Mouse (Mus musculus) kidney, adult 2 months (tissue): ENCODE data around the gene Cxcl10. TPM values are rescaled to one million over a fixed set of nuclear protein-coding genes. Genes with fewer than 3 reads are reported as not detected.
A peak's percentile ranks its signal among the peaks of the same experiment; 100 is the strongest.

Source experiments
- DNase-seq: peaks from one replicate; pipeline ENCODE4 v3.0.0; 2021
- H3K27ac ChIP-seq: fragments of 200-500 bp; 2 replicates; pipeline ENCODE4 v1.5.1; 2012; ENCODE audit warnings: low read depth, low read length, control low read depth, inconsistent platforms; ENCODE audit not compliant: insufficient read depth
- H3K27me3 ChIP-seq: fragments of 200-500 bp; replicated peaks from 2 replicates; pipeline ENCODE4 v1.6.1; 2012; ENCODE audit warnings: mild to moderate bottlenecking, moderate library complexity, low read length, inconsistent platforms; ENCODE audit not compliant: control insufficient read depth, insufficient read depth
- H3K36me3 ChIP-seq: fragments of 200-500 bp; 2 replicates; pipeline ENCODE4 v1.6.1; 2012; ENCODE audit warnings: mild to moderate bottlenecking, moderate library complexity, low read length, inconsistent platforms; ENCODE audit not compliant: control insufficient read depth, insufficient read depth
- H3K4me1 ChIP-seq: fragments of 200-500 bp; 2 replicates; pipeline ENCODE4 v1.6.1; 2011; ENCODE audit warnings: low read length; ENCODE audit not compliant: control insufficient read depth, insufficient read depth
- H3K4me3 ChIP-seq: fragments of 200-500 bp; 2 replicates; pipeline ENCODE4 v1.5.1; 2011; ENCODE audit warnings: mild to moderate bottlenecking, low read depth, low read length, control low read depth; ENCODE audit not compliant: insufficient read depth
- CTCF ChIP-seq: fragments of 200-500 bp; conservative IDR thresholded peaks from 2 replicates; pipeline ENCODE4 v1.5.1; 2011; ENCODE audit warnings: low read depth, mild to moderate bottlenecking, control low read depth, low read length, moderate library complexity, mixed read lengths; ENCODE audit not compliant: insufficient read depth, insufficient read length
- POLR2A ChIP-seq: fragments of 200-500 bp; IDR thresholded peaks from one replicate; pipeline ENCODE4 v1.6.1; 2011; ENCODE audit warnings: low read depth, low read length, control low read depth
- WGBS: fragments of 180-500 bp; shearing (Covaris S2); methylation state at CpG from one replicate; pipeline ENCODE4 v1.1.7; 2018; 5-methylcytosine and 5-hydroxymethylcytosine counted together
- polyA plus RNA-seq: library from polyadenylated mRNA; depleted of rRNA; stranded (reverse); fragments of >200 nt; gene quantifications from 2 replicates; pipeline ENCODE4 v1.2.3, GENCODE M21; 2012

The Cxcl10 gene
- polyA plus RNA-seq, 1 experiment = 16.6 TPM

- Histone ChIP-seq H3K4me3 (no peak overlapping the region), H3K4me1 (peaks cover 3% of the 10 kb centered on the region; the same call in 1 of the 2 replicates), H3K27me3 (no peaks in the 10 kb centered on the region), H3K36me3 (no peaks in the 10 kb centered on the region), H3K27ac (peak overlapping the region; percentile 8; the same call in 1 of the 2 replicates)
- WGBS = 44% methylated on average over 13 of the region's 13 CpGs
- no peak for DNase-seq
- TF ChIP-seq CTCF (no peak), POLR2A (no peak)
Measured at GRCm38 (mm10) chr5:92376795-92377405, 28.2 kb upstream of the Cxcl10 start.

- no peak overlapping the region for H3K4me3 ChIP-seq
- peaks cover 6% of the 10 kb centered on the region; the same call in 1 of the 2 replicates for H3K4me1 ChIP-seq
- no peaks in the 10 kb centered on the region for H3K27me3 ChIP-seq
- H3K27ac ChIP-seq = peak overlapping the region; percentile 81
- DNase-seq = peak; percentile 61
- WGBS = 60% methylated on average over 17 of the region's 17 CpGs
- H3K36me3 ChIP-seq = no peaks in the 10 kb centered on the region
- no peak for TF ChIP-seq POLR2A
- no peak for TF ChIP-seq CTCF
Measured at GRCm38 (mm10) chr5:92375368-92375767, 26.7 kb upstream of the Cxcl10 start.

DNA sequence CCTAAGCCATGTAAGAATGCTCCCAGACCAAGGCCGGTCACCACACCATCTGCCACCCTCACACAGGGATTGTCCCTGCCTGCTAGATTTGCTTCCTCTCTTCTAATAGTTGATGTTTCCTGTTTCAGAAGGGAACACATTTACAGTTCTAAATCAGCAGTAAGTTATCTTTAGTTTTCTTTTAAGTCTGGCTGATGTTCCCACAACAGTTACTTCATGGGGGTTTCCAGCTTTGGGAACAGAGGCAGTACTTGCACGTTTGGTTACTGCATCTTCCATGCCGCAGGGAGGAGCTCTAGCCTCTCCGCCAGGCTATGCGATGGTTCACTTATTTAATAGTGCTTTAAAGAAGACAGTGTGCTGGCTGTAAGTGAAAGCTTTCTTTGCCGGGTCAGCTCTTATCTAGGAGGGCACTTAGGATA, 26.0 kb upstream of the Cxcl10 start:
- Histone ChIP-seq H3K27ac (peak overlapping the region; percentile 81), H3K36me3 (no peaks in the 10 kb centered on the region), H3K4me1 (peaks cover 6% of the 10 kb centered on the region; the same call in 1 of the 2 replicates), H3K27me3 (no peaks in the 10 kb centered on the region), H3K4me3 (no peak overlapping the region)
- WGBS = 20% methylated on average over 6 of the region's 6 CpGs
- DNase-seq = peak; percentile 83
- TF ChIP-seq POLR2A = no peak
- peak; percentile 32 for TF ChIP-seq CTCF

GRCm38 (mm10) chr5:92372605-92373004, 23.9 kb upstream of the Cxcl10 start:
- no peaks in the 10 kb centered on the region for H3K27me3 ChIP-seq
- H3K4me1 ChIP-seq = peaks cover 9% of the 10 kb centered on the region; the same call in 1 of the 2 replicates
- TF ChIP-seq POLR2A (no peak), CTCF (no peak)
- H3K27ac ChIP-seq = no peak overlapping the region
- 48% methylated on average over 2 of the region's 2 CpGs for whole genome bisulfite sequencing
- H3K4me3 ChIP-seq = no peak overlapping the region
- no peak for DNase-seq
- H3K36me3 ChIP-seq = no peaks in the 10 kb centered on the region

- Histone ChIP-seq H3K4me1 (peaks cover 9% of the 10 kb centered on the region; the same call in 1 of the 2 replicates), H3K36me3 (no peaks in the 10 kb centered on the region), H3K27ac (no peak overlapping the region), H3K4me3 (no peak overlapping the region), H3K27me3 (no peaks in the 10 kb centered on the region)
- WGBS = 75% methylated on average over 14 of the region's 14 CpGs
- DNase-seq = no peak
- TF ChIP-seq POLR2A (no peak), CTCF (no peak)
Measured at GRCm38 (mm10) chr5:92371361-92371976, 22.8 kb upstream of the Cxcl10 start.

GRCm38 (mm10) chr5:92370891-92371290, 22.2 kb upstream of the Cxcl10 start:
- H3K36me3 ChIP-seq = no peaks in the 10 kb centered on the region
- H3K27ac ChIP-seq = no peak overlapping the region
- H3K27me3 ChIP-seq = no peaks in the 10 kb centered on the region
- TF ChIP-seq CTCF (no peak), POLR2A (no peak)
- no peak overlapping the region for H3K4me3 ChIP-seq
- H3K4me1 ChIP-seq = peaks cover 9% of the 10 kb centered on the region; the same call in 1 of the 2 replicates
- 85% methylated on average over 6 of the region's 6 CpGs for WGBS
- no peak for DNase-seq

DNA sequence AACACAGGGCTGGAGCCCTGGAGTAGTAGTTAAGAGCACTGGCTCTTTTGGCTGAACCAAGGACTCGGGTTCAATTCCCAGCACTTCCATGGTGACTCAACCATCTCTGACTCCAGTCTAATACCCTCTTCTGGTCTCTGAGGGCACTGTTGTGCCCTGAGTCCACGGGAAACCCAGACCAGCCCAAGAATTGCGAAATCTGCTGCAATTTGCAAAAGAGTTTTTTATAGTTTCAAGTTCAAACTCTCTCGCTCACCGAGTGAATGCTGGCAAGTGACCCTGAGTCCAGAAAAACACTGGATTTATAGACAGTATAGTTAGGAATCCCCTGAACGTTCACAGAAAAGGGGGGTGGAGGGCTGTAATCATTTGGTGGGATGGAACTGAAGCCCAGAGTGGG, 21.7 kb upstream of the Cxcl10 start:
- Histone ChIP-seq H3K4me3 (no peak overlapping the region), H3K27ac (no peak overlapping the region), H3K27me3 (no peaks in the 10 kb centered on the region), H3K4me1 (peaks cover 9% of the 10 kb centered on the region; the same call in 1 of the 2 replicates), H3K36me3 (no peaks in the 10 kb centered on the region)
- WGBS = 66% methylated on average over 6 of the region's 6 CpGs
- DNase-seq = no peak
- TF ChIP-seq POLR2A = no peak
- no peak for TF ChIP-seq CTCF
